Mouse (Mus musculus) right cerebral cortex, postnatal 25 days (tissue): ENCODE data around the gene Dync2li1.
A peak's percentile ranks its signal among the peaks of the same experiment; 100 is the strongest.

ENCODE experiments used
- DNase-seq: peaks from one replicate; pipeline ENCODE4 v3.0.0; 2022

Gene Dync2li1

DNA sequence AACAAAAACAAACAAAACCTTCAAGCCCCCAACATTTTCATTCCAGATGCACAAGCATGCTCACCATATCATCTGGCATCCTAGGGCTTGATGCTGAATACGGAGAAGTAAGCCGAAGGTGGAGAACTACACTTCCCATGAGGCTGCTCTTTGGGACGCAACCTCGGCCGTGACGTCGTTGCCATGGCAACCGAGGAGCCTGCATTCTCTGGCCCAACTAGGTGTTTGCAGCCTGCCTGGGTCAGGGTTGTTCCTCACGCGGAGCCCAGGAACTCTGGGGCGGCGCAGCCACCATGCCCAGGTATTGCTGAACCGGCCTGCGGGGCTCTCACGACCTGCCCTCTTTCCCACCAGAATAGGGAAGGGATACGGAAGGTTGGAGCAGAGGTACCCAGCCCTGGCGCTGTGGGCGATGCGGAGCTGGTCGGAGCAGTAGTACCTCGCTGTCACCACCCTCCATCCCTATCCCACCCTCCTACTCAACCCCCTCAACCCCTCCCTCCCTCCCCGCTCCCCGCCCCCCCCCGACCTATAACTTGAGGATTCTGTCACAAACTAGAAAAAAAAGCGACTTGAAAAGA lies at the start of gene Dync2li1:
TSS of gene Dync2li1 (plus strand) at position 221 of the 581 bp plus-strand sequence.
- DNase-seq = peak; percentile 89

DNA sequence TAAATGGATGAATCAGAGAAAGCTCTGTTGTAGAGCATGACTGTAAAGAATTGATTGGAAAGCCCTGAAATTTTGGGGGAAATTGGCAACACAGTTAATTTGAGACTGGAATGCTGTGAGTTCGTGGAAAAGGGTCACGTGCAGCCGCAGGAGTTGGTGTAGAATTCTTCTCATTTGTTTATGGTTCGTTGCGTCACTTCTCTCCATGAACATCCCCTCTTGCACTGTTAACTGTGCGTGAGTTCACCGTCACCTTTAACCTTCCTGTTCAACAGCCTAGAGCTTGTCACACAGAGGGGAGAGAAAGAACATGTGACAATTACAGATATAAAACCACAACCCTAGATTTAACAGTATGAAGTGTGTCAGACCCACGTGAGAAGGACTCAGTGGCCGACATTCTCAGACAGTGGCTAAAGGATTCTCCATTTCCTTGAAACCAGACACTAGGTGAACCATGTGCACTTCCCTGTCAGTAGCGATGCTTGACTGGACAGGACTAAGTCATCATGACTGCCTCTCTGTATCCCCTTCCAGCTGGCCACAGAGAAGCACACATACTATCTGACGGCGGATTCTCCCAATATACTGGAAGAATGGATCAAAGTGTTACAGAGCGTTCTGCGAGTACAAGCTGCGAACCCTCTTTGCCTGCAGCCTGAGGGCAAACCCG lies 49.5 kb upstream of the Dync2li1 start:
- DNase-seq = no peak

DNA sequence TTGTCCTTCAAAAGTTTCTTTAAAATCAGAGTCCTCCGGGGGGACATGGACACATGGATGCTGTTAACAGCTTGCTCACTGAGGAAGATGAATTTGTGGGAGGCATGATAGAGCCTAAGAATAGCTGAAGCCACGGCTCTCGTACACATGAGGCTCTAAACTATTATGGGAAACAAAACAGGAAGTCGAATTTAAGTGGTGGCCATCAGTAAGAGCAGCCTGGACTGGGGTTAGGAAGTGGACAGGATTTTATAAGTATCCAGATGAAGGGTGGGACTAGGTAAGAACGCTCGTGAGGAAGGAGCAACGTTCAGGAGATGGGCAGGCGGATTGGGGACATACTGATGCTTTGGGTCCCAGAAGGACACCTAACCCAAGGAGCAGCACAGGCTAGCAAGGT lies 47.0 kb upstream of the Dync2li1 start:
- DNase-seq = no peak

DNA sequence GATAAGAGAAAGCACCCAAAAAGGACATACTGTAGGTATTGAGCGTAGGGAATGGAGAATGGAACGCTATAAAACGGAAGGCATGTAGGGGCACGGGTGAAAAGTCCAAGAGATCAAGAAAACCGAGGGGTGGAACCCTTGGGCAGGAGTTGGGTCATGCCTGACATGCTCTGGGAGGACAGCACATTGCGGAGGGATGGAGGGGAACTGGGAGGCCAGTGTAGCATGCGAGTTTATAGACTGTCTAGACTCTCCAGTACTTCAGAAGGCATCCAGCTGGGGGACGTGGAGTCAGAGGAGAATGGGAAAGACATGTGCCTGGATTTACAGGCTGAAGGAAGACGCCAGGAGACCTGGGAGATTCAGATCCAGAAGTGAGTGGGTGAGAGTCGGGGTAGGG lies 46.5 kb upstream of the Dync2li1 start:
- DNase-seq = no peak

DNA sequence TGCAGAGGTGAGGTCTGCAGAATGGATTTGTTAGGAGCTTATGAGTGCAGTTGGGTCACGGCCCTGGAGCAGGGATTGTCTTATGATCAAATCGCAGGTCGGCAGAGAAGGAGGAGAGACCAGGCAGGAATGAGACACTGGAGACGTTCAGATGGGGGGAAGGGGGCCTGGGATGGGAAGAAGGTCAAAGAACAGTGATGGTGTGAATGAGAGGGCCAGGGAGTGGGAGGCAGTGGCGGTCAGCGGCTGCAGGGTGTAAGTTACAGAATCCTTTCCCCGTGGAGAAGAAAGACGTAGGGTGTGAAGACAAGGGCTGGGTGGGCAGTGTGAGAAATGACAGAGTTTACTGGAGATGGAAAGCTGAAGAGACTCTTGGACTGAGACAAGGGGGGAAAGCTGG lies 45.5 kb upstream of the Dync2li1 start:
- DNase-seq = no peak

DNA sequence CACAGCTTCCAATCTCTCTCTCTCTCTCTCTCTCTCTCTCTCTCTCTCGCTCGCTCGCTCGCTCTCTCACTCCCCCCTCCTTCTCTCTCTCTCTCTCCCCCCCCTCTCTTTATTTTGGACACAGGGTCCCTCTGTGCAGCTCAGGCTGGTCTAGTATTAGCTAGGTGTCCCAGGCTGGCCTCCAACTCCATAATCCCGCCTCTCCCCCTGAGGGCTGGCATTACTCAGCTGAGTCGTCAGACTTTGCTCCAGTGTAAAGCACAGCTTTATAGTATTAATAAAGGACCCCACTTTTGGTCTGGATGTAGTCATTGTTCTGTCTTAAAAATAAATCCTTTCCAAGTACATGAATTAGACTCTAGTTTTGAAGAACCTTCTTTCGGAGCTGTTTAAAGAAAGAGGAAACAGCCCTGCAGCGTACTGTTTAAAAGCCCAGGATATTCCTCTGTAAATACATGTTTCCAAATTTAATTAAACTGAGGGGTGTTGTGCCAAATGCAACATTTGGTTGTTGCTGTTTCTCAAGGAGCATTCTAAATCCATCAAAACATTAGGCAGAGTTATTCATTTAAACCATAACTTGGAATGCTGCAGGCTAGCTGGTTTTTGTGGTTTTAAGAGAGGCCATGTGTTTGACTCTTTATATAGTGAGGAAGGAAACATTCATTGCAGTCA lies 44.4 kb upstream of the Dync2li1 start:
- DNase-seq = no peak

DNA sequence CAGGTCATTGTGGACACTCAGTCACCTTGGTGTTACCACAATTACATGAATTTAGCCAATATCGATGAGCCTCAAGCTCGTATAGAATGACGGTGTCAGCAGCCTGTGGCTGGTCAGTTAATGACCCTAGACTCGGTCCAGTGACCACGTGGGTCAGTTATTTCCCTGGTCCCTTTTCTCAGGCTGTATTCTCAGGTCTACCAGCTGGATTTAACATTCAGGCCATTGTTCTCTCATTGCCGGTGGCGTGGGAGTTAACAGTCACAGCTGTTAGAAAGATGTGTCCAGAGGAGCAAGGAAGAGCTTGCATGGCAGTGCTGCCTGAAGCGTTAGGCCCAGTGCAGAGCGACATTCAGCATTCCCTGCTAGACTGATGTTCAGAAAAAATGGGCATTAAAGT lies 42.2 kb upstream of the Dync2li1 start:
- DNase-seq = no peak

DNA sequence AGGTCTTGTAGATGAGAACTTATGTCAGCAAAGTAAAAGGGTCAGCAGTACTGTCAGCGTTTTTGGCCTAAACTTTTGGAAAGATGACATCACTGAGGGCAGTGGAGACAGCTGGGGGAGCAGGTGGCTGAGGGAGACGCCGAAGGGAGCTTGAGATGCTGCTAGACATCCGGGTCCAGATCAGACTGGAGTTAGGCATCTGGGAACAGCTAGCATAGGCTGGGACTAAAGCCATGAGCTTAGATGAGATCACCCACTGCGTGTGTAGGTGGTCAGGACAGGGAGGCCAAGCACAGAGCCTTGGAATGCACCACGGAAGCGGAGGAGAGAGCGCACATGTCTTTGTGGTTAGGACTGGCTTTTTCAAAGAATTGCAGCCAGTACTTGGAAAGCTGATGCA lies 41.2 kb upstream of the Dync2li1 start:
- peak; percentile 69 for DNase-seq

DNA sequence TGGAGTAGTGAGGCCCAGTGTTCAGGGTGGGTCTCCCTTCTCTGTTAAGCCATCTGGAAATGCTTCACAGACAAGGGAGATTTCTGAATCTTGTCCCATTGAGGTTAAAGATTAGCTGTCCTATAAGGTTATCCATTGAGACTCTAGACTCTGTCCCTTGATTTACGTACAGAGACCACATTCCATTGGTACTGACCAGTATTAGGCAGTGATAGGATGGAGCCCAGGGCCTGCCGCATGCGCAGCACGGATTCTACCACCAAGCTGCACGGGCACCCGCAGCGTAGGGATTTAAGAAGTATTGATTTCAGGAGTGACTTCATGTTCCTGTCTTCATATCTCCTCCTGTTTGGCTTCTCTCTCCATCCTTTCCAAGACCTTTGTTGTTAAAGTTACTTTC lies 36.2 kb upstream of the Dync2li1 start:
- DNase-seq = no peak

DNA sequence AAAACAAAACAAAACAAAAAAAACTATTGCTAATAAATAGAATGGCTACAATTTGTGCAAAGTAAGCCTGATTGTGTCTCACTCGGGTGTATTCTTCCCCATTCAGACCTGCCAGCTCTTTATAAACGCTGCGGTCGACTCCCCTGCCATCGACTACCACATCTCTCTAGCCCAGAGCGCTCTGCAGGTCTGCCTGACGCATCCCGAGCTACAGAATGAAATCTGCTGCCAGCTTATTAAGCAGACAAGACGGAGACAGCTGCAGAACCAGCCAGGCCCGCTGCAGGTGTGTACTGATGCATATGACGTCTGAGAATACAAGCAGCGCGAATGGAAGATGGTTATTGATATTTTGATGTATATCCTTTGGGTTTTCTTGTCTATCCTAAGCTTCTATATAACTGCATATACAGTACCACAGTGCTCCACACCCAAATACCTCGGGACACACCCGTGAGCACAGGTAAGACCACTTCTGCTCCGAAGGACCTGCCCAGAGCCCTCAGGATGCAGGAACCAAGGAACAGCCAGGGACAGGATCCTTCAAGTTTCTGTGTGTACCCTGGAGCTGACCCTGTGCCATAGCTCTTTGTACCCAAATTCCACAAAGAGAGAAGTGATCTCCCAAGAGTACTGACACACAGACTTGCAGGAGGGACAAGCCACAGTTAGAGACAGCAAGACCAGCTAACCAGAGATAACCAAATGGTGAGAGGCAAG lies 34.7 kb upstream of the Dync2li1 start:
- DNase-seq = no peak

DNA sequence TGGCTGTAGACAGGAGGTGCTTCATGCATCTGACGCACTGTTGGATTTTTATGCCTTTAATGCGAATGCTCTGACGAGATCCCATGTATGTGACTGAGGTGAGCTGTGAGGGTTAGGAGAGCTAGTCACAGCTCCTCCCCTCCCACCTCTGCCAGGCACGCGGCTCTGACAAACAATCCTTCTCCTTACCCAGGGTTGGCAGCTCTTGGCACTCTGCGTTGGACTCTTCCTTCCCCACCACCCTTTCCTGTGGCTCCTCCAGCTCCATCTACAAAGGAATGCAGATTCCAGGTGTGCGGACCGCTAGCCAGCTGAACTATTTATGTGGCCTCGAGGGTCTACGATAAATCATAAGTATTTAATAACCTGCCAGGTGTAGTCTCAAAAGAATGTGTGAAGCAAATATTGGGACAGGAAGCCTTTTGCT lies 30.3 kb upstream of the Dync2li1 start:
- DNase-seq = no peak

DNA sequence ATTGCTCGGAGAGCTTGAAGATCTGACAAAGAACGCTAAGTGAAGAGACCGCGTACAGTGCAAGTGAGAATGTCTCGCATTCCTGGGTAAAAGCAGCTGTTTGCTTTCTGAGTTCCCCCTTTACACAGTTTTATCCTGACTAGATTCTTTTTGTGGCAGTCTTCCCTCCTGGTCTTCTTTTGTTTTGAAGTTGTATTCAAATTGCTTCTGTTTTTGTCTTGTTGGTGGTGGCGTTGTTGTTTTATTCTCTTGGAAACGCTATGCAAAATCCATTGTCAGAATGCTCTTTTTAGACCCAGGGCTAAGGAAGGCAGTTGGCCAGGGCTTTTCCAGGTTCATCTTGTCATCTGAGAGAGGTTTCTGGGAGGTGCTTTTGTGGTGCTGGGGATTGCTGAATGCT lies 29.8 kb upstream of the Dync2li1 start:
- no peak for DNase-seq

DNA sequence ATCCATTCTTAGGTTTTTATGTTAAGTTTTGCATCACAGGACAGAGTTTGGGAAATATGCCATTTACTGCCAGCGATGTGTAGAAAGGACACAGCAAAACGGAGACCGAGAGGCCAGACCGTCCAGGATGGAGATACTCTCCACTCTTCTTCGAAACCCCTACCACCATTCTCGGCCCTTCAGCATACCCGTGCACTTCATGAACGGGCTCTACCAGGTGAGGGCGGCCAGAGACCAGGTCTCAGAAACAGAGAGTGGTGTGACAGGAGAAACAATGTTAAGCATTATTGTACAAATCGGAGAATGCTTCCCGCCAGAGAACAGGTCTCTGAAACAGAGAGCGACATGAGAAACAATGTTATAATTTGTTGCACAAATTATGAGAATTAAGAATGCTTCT lies 28.4 kb upstream of the Dync2li1 start:
- no peak for DNase-seq

DNA sequence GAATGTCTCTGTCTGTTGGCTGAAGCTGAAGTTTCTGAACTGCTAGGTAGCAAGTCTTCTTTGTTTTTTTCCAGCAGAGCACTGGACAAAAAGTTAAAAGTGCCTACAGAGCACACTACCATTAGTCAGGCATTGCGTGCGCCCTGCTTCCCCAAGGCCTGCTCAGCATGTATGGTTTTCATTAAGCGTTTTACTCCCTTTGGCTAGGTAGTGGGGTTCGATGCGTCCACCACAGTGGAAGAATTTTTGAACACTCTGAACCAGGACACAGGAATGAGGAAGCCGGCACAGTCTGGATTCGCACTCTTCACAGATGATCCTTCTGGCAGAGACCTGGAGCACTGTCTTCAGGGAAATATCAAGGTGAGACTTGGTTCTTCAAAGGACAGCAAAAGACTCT lies 27.4 kb upstream of the Dync2li1 start:
- DNase-seq = no peak

DNA sequence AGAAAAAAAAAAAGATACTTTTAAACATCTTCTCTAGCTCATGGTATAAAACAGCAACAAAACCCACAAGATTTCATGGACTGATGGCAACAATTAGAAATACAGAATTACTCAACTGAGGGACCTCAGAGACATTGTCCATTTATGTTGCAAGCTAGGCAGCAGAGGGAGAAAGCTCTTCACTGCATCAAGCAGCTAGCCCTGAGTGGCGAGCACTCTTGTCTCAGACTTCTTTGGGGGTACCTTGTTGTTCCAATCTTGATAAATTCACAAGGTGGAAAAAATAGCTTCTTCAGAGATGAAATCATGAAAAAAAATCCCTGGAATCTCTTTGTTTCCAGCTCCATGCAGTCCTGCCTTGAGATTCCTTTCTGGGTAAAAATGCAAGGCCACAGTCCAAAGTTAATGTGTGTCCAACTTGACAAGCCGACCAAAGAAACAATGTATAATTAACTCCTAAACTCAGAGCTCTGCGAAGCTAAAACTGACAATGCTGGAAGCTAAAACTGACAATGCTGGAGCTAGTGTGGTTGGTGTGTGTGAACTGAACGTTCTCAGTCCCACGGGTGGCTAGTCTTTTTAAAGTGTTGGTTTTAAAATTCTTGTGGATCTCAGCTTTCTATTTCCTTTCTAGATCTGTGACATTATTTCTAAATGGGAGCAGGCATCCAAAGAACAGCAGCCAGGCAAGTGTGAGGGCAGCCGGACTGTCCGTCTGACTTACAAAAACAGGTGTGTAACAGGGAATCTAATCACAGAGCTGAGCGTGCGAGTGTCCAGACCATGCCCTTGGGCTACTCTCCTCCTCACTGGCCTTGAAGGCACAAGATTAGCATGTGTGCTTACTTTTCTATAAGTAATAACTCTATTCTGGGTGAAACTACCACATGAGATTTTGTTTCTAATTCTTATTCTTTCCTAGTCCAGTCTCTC lies 26.0 kb upstream of the Dync2li1 start:
- no peak for DNase-seq

DNA sequence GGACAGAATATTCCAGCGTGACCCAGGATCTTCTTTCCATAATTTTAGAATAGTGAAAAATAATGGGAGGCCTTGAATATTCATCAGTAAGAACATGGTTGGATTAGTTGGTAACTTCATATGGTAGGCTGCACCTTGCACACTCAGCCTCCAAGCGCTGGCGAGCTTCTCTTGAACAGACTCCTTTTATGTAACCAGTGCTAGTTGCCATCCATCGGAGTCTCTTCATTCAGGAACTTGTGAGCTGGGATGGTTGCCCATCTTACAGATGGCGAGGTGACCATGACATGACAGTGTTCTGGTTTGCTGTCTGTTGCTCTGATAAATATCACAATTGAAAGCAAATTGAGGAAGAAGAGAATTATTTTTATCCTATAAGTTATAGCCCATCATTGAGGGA lies 24.5 kb upstream of the Dync2li1 start:
- no peak for DNase-seq

DNA sequence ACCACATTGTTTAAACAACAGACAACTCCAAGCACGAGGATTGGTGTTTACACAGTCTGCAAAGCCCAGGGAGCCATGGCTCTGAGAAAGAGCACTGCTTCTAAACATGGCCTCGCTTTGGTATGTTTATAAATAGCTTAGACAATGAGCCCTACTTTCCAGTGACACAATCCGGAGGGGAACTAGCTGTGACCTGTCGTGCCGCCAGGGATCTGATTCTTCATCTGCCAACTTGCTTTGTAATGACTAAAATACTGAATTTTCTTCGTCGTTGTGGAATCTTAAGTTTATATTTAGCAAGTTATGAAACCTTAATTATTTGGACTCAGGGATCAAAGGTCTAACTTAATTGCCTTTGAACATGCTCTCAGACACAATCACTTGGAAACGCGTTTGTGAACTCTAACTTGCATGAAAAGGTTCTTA lies 23.1 kb upstream of the Dync2li1 start:
- DNase-seq = no peak

DNA sequence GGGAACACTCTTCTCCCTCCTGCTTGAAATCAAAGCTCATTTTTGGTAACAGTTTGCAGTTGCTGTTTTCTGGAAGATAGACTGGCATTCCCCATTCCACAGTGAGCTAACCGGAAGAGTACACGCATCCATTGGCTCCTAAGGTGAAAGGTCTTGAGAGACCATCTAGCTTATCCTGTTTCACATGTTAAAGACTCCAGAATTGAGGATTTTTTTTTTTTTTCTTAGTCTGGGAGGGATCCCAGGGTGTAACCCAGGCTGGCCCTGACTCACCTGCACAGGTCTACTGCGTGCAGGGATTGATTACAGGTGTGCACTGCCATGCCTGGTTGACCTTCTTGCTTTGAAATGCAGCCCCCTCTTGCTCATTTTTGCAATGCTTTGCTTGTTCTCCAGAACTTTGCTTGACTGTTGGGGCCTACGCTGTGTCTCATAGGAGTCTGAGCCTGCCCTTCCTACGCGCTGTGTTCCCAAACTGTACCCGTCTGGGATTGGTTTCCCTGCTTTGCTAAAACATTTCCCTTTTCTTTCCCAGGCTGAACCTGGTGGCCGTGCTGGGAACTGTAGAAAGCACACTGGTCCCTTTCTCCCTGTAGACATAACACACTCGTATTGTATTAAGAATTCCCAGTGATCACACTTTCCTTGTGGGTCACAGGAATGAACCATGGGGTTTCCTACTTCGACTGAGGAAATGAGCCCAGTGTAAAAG lies 22.4 kb upstream of the Dync2li1 start:
- no peak for DNase-seq

DNA sequence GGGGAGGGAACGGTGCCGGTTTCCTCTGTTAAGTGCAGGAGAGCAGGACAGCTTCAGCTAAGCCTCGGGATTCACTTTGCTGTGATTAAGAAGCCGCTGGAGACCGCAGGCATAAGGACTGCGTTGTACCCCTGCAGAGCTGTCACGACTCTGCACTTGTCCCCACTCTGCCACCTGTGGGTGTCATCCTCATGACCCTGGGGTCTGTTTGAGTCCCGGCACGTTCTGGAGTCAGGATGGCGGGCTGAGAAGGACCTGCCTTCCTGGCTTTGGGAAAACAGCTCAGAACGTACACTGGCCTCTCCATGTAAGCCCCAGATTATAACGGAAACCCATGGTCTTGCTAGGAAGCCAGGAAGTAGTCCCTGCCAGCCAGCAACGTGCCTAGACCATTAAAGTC lies 19.3 kb upstream of the Dync2li1 start:
- no peak for DNase-seq

DNA sequence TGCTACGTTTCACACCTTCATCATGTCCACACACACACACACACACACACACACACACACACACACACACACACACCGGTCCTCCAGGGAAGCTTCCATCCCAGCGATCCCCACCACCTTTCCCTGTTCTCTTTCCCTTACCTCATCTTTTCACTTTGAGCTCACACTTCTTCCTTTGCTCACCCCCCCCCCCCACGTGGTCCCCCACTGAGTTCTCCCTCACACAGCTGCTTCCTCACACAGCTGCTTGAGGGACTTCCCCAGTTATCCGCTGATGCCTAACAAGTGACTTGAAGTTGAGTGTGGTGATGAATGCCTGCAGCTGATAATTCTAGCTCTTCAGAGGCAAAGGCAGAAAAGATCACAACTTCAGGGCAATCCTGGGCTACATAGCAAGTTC lies 18.7 kb upstream of the Dync2li1 start:
- DNase-seq = no peak

DNA sequence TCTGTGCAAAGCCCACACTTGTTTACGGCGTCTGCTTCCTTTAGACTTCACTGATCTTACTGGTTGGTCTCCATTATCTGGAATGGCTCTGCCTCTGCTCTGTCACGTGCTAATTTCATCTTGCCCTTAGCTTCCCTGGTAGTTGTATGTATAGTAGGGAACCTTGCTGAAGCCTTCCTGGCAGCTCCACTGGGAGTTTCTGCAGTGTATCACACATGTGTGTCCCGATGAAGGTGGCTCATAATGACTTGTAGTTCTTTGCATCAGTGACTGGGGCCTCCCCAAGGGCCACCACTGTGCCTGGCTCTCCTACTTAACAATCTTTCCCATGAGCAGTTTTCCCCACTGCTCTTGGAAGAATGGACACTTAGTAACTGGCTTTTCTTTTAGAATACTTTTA lies 17.7 kb upstream of the Dync2li1 start:
- no peak for DNase-seq

DNA sequence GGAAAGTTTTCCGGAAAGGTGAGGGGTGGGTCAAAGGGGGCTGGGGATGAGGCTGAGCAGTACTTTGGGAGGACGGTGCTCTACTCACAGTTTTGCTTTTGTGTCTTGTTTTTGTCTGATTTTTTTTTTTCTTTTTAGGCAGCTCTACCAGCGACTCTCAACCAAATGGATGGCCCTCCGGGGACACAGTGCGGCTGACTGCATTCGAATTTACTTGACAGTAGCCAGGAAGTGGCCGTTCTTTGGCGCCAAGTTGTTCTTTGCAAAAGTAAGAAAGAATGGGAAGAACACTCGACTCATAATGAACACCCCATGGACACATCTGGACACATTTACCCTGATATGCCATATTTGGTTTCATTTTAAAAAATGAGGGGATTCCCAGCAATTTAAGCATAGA lies 14.8 kb upstream of the Dync2li1 start:
- no peak for DNase-seq
